Mouse (Mus musculus) thymus, postnatal 25 days (tissue): ENCODE measurements around the gene Usp9x.
A peak's percentile ranks its signal among the peaks of the same experiment; 100 is the strongest.

Experiments used
- DNase-seq: peaks from one replicate; pipeline ENCODE4 v3.0.0; 2022

Usp9x gene

GRCm38 (mm10) chrX:13085621-13086020, 14.3 kb downstream of the Usp9x start:
- DNase-seq: no peak

DNA sequence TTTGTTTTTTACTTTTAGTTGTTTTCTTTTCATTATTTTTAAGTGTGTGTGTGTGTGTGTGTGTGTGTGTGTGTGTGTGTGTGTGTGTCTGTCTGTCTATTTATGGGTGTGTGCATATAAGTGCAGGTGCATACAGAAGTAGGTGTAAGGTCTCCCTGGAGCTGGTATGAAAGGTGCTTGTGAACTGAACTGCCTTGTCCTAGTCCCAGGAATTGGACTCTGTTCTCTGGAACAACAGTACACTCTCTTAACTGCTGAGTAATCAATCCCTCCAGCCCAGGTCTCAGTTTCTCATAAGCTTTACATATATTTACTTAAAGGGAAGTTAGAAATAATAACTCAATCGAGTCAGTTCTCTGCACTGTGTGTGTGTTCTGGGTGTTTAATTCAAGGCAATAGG, 25.7 kb downstream of the Usp9x start:
- no peak for DNase-seq

DNA sequence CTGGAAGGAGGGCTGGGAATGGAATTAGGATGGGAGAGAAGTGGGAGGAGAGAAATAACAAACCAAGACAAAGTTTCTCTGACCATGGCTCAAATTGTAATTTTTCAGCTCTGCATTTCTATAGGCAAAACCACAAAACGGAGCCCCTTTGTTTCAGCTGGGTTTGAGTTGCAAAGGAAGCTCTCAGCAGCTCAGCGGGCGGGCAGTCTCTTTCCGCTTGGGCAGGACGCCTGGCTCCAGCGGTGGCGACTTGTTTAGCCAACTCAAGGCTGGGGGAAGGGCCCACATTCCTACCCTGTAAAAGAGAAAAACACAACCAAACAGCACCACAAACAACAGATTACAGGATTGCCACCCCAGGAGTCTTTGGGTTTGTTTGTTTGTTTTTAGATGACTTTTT, 135.2 kb downstream of the Usp9x start:
- no peak for DNase-seq

GRCm38 (mm10) chrX:13207512-13208341, 136.4 kb downstream of the Usp9x start:
- DNase-seq: peak; percentile 83

DNA sequence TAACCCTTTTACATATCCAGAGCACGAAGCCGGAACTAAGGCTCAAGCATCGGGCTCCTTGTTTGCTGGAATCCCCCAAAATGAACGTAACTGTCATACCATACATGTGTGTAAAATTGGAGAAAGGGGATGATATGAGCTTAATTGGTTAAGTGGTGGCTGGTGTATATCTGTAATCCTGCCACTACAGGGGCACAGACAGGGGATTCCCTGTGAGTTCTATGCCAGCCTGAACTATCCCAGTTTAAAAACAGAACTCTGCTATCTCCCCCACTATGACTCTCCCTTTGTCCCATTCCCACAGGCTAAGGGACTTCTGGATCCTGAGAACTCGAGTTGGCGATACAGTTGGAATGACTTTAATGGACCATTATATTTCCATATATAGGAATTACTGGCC, 137.1 kb downstream of the Usp9x start:
- DNase-seq: no peak

- DNase-seq: peak; percentile 45
These were observed 143.0 kb downstream of the Usp9x start for GRCm38 (mm10) chrX:13214275-13214674.
